Mouse (Mus musculus) limb, embryonic 13.5 days (tissue): ENCODE data around the gene Zfand6. TPM values are rescaled to one million over a fixed set of nuclear protein-coding genes. Genes with fewer than 3 reads are reported as not detected.

Experiments used
- ATAC-seq: fragments of 200-750 bp; cut with Nextera tagmentation; 2 replicates; pipeline ENCODE4 v1.8.0; 2017; ENCODE audit warnings: low read depth, moderate number of reproducible peaks, moderate TSS enrichment; ENCODE audit not compliant: low FRiP score
- H3K27ac ChIP-seq: fragments of 300-500 bp; sonication (generic); 2 replicates; pipeline ENCODE4 v1.5.1; 2015; ENCODE audit warnings: inconsistent platforms, mild to moderate bottlenecking, moderate library complexity
- H3K27me3 ChIP-seq: fragments of 300-500 bp; sonication (generic); 2 replicates; pipeline ENCODE4 v1.6.1; 2015; ENCODE audit warnings: mild to moderate bottlenecking, inconsistent platforms
- H3K36me3 ChIP-seq: fragments of 300-500 bp; sonication (generic); 2 replicates; pipeline ENCODE4 v1.6.1; 2015; ENCODE audit warnings: inconsistent platforms, mild to moderate bottlenecking, moderate library complexity
- H3K4me1 ChIP-seq: fragments of 300-500 bp; sonication (generic); 2 replicates; pipeline ENCODE4 v1.6.1; 2015; ENCODE audit warnings: inconsistent platforms
- H3K4me2 ChIP-seq: fragments of 300-500 bp; sonication (generic); replicated peaks from 2 replicates; pipeline ENCODE4 v1.6.1; 2015; ENCODE audit warnings: inconsistent platforms, mild to moderate bottlenecking, moderate library complexity
- H3K4me3 ChIP-seq: fragments of 300-500 bp; sonication (generic); 2 replicates; pipeline ENCODE4 v1.5.1; 2015; ENCODE audit warnings: moderate library complexity, mild to moderate bottlenecking, inconsistent platforms
- H3K9ac ChIP-seq: fragments of 300-500 bp; sonication (generic); 2 replicates; pipeline ENCODE4 v1.6.1; 2015; ENCODE audit warnings: mild to moderate bottlenecking, inconsistent platforms
- H3K9me3 ChIP-seq: fragments of 300-500 bp; sonication (generic); 2 replicates; pipeline ENCODE4 v1.6.1; 2016; ENCODE audit warnings: inconsistent platforms
- WGBS: fragments of 180-500 bp; shearing (Covaris S2); methylation state at CpG from one replicate; pipeline ENCODE4 v1.1.7; 2015; 5-methylcytosine and 5-hydroxymethylcytosine counted together
- polyA plus RNA-seq: library from polyadenylated mRNA; unstranded; fragments of >200 nt; fragmentation: Nextera tagmentation; extraction: Ambion mirVana; gene quantifications from 2 replicates; pipeline ENCODE4 v1.2.1, GENCODE M21; 2015

Zfand6 gene
- polyA plus RNA-seq = 180 and 184 TPM in 2 replicates

DNA sequence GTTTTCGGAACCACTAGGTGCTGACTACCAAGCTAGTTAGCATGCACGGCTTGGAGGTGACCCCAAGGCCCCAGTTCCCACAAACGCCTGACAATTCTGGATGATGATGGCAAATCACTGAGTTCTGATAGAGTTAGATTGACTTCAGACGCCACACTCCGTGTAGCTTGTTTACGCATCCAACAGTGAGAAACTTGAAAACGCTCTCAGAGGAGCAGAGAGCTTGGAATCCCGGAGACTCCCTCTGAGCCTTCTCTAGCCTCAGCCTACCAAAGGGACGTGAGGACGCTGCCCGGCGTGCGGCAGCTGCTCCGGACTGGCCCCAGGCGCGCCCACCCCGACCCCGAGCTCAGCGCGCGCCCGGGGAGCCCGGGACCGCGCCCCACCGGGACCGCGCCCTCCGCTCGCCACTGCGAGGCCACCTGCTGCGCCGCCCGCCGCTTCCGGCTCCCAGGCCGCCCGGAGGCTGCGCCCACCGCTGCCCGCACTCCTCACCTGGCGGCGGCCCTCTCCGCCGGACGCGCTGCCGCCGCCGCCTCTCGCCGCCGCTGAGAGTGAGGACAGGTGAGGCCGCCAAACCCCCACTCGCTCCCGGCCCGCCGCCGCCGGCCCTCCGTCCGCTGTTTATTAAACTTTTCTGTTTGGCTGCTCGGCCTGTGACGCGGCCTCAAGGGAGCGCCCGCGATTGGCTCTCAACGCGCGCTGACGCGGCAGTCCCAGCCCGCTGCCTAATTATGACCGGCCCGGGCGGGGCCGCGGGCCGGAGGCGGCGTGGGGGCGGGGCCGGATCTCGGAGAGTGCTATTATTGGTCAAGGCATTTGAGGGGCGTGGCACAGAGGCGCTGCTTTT, at the start of gene Zfand6:
TSS of gene Zfand6 (minus strand) at position 709 of the 850 bp plus-strand sequence.
- peaks cover 16% of the 10 kb centered on the region; the same call in 1 of the 2 replicates for H3K4me1 ChIP-seq
- WGBS = under 1% methylated on average over 59 of the region's 87 CpGs
- ATAC-seq = peak; percentile 99
- H3K4me2 ChIP-seq = peak within 1 kb of the TSS; percentile 75
- H3K27ac ChIP-seq = peak within 1 kb of the TSS; percentile 82
- peak within 1 kb of the TSS; percentile 83 for H3K4me3 ChIP-seq
- H3K9me3 ChIP-seq = no peaks in the 10 kb centered on the region
- peak within 1 kb of the TSS; percentile 86 for H3K9ac ChIP-seq
- no peaks in the 10 kb centered on the region for H3K36me3 ChIP-seq
- H3K27me3 ChIP-seq = no peaks in the 10 kb centered on the region

DNA sequence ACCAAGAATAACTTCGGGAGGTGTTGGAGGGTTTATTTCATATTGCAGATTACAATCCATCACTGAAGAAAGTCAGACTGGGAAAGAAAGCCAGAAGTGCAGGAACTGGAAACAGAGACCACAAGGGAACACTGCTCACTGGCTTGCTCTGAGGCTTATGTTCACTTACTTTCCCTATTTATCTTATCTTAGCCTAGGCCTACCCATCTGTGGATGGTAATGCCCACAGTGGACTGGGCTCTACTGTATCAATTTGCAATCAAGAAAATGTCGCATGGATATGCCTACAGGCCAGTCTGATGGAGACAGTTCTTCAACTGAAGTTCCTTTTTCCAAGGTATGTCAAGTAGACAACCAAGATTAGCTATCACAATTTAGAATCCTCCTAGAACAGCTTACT, 47.0 kb upstream of the Zfand6 start:
- ATAC-seq = no peak
- no peaks in the 10 kb centered on the region for H3K36me3 ChIP-seq
- H3K4me2 ChIP-seq = no peak overlapping the region
- no peaks in the 10 kb centered on the region for H3K9me3 ChIP-seq
- no peak overlapping the region for H3K4me3 ChIP-seq
- no peak overlapping the region for H3K9ac ChIP-seq
- WGBS = 88% methylated on average over 2 of the region's 2 CpGs
- no peak overlapping the region for H3K27ac ChIP-seq
- no peaks in the 10 kb centered on the region for H3K4me1 ChIP-seq
- H3K27me3 ChIP-seq = no peaks in the 10 kb centered on the region

DNA sequence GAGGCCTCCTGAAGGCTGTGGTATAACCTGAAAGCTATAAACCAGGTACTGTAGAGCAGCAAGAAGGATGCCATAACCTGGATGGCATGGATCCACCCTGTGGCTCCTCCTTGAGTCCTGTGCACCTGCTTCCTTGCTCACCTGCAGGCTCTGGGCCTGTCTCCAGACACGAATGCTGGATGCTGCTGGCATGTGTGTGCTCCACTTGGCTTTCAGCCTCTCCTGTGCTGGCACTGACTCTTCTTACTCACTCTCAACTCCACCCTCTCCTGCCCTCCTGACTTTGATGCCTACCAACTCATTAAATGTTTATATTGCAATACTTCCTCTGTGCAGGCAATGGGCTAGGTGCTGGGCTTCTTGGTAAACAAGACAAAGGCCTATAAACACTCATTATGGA, 43.3 kb upstream of the Zfand6 start:
- Histone ChIP-seq H3K4me1 (no peaks in the 10 kb centered on the region), H3K27ac (no peak overlapping the region), H3K36me3 (no peaks in the 10 kb centered on the region), H3K27me3 (no peaks in the 10 kb centered on the region), H3K4me3 (no peak overlapping the region), H3K9me3 (no peaks in the 10 kb centered on the region), H3K9ac (no peak overlapping the region), H3K4me2 (no peak overlapping the region)
- no peak for ATAC-seq
- WGBS = 74% methylated on average over 1 of the region's 1 CpGs

DNA sequence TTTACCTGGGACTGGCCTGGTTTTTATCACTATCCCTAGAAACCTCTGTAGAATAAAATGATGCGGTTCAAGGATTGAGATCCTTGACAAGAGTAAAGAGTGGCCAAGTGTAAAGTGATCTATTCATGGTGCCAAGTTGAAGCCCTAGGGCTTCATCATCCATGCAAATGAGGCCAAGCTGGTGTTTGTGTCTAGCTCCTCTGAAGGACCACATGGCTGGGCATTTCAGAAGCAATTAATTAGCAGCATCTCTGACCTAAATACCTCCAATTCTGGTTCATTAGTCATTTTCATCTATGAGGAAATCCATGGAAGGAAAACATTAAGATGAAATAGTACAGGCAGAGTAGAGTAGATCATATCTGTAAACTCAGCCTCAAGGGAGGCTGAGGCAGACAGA, 42.3 kb upstream of the Zfand6 start:
- no peak overlapping the region for H3K4me2 ChIP-seq
- no peaks in the 10 kb centered on the region for H3K4me1 ChIP-seq
- no peaks in the 10 kb centered on the region for H3K36me3 ChIP-seq
- no peaks in the 10 kb centered on the region for H3K27me3 ChIP-seq
- H3K4me3 ChIP-seq = no peak overlapping the region
- H3K9me3 ChIP-seq = no peaks in the 10 kb centered on the region
- no peak for ATAC-seq
- no peak overlapping the region for H3K27ac ChIP-seq
- 89% methylated on average over 1 of the region's 1 CpGs for WGBS
- H3K9ac ChIP-seq = no peak overlapping the region

DNA sequence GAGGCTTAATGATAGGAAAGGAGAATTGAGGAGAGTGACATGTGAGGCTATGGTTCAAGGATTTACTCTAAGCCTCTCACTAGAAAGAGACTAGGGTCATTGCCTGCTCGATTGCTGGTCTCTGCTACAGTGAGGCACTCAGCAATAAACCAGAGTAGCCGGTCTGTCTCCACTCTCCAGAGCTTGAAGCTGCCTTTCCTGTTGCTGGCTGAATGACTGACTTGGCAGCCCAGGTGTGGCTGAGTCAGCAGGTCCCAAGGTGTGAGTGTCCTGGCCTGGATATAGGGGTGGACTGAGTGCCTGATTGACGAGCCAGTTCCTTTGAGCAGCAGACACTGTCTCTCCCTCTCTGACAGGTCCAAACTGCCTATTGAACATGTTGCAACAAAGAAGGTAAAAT, 41.3 kb upstream of the Zfand6 start:
- Histone ChIP-seq H3K9me3 (no peaks in the 10 kb centered on the region), H3K4me2 (no peak overlapping the region), H3K4me1 (no peaks in the 10 kb centered on the region), H3K27ac (no peak overlapping the region), H3K36me3 (no peaks in the 10 kb centered on the region), H3K27me3 (no peaks in the 10 kb centered on the region), H3K4me3 (no peak overlapping the region), H3K9ac (no peak overlapping the region)
- ATAC-seq = no peak
- 55% methylated on average over 3 of the region's 3 CpGs for WGBS

DNA sequence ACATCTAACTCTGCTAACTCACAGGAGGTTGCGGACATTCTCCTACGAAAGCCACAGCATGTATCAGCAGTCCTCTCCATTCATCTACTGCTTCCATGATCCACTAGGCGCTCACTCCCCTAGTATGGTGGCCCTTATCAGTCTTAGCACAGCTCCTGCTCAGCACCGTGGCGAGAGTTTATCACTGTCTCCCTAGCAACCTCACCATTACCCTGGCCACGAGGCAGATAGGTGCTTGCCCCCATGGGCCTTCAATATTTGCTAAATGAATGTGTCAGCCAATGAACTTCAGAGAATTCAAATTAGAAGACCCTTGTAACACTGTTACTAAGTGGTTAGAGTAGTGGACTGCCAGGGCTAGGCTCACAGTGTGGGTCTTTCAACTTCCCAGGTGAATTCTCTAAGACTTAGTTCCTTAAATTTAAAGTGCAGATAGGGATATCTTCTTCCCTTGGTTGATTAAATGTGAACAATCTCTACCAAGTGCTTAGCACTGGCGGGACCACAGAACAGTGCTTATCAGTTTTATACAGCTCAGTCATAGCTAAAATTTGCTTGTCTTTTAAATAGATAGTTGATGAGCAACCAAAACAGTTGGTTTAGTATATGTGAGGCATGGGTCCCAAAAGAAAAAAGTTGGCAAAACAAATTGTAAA, 33.2 kb upstream of the Zfand6 start:
- no peak overlapping the region for H3K4me3 ChIP-seq
- no peaks in the 10 kb centered on the region for H3K4me1 ChIP-seq
- no peaks in the 10 kb centered on the region for H3K36me3 ChIP-seq
- ATAC-seq = no peak
- no peak overlapping the region for H3K9ac ChIP-seq
- no peaks in the 10 kb centered on the region for H3K9me3 ChIP-seq
- H3K27me3 ChIP-seq = no peaks in the 10 kb centered on the region
- no peak overlapping the region for H3K27ac ChIP-seq
- H3K4me2 ChIP-seq = no peak overlapping the region
- 72% methylated on average over 7 of the region's 7 CpGs for WGBS

DNA sequence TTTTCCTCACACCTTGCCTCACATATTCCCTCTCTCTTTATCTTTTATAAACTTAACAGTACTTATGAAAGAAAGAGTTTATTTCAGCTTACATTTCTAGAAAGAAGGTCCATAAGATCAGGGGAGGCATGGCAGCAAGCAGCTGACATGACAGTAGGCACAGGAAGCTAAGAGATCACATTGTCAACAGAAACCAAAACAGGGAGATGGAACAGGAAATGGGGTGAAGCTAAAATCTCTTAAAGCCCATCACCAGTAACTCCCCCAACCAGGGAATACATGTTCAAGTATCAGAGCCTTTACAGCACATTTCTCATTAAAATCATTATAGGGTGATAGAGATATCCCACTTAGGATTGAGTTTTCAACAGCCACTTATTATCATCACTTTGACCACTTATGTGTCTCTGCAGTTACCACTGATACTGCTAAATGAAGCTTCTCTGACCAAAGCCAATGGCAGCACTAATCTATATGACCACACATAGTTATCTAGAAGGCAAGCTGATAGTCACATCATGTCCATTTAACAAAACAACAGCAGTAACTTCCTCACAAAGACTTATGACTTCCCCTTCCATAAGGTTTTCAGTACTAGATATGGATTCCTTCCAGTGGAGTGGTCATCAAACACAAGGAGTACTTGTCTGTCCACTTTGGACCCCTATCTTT, 20.7 kb upstream of the Zfand6 start:
- Histone ChIP-seq H3K27me3 (no peaks in the 10 kb centered on the region), H3K4me2 (no peak overlapping the region), H3K36me3 (no peaks in the 10 kb centered on the region), H3K27ac (no peak overlapping the region), H3K4me3 (no peak overlapping the region), H3K4me1 (no peaks in the 10 kb centered on the region), H3K9me3 (no peaks in the 10 kb centered on the region), H3K9ac (no peak overlapping the region)
- ATAC-seq = no peak

DNA sequence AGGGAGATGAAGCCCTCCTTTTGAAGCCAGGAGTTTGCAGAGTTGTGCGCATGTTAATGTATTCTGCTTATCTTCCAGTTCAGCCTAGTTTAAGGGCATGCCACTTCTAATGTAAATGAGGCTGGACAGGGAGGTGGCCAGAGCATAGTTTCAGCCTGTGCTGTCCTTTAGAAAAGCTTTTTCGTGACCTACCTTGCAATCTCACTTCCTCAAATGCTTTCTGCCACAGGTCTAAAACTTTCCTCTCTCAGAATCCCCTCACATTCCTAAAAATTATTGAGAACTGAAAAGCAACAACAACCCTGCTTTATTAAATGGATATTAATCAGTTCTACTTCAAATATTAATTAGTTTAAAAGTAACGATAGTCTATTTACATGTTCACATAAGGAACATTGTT, 17.1 kb upstream of the Zfand6 start:
- no peak overlapping the region for H3K4me2 ChIP-seq
- H3K4me3 ChIP-seq = no peak overlapping the region
- no peak for ATAC-seq
- no peaks in the 10 kb centered on the region for H3K27me3 ChIP-seq
- 89% methylated on average over 3 of the region's 3 CpGs for WGBS
- no peaks in the 10 kb centered on the region for H3K36me3 ChIP-seq
- H3K9me3 ChIP-seq = no peaks in the 10 kb centered on the region
- H3K27ac ChIP-seq = no peak overlapping the region
- no peak overlapping the region for H3K9ac ChIP-seq
- no peaks in the 10 kb centered on the region for H3K4me1 ChIP-seq

DNA sequence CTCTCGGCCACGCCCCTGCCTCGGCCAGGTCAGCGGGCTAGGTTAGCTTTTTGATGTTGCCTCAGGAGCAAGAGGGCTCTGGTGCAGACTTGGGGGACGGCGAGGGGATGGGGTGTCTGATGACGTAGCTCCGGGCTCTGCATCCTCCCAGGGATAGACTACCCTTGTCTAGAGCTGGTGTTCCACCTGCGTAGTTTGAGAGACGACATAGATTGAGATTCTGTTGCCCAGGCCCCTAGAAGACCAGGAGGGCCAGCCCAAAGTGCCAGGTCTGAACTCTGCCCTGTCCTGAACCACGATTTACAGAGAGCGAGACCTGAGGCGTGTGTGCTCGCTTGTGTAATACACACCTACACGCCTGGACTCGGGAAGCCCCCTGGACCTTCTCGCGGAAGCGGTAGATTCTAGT, 346 bp upstream of the Zfand6 start:
- H3K4me1 ChIP-seq = peaks cover 16% of the 10 kb centered on the region; the same call in 1 of the 2 replicates
- H3K9ac ChIP-seq = peak overlapping the region; percentile 58
- H3K36me3 ChIP-seq = no peaks in the 10 kb centered on the region
- no peaks in the 10 kb centered on the region for H3K9me3 ChIP-seq
- no peak for ATAC-seq
- H3K4me3 ChIP-seq = peak overlapping the region; percentile 83
- no peaks in the 10 kb centered on the region for H3K27me3 ChIP-seq
- H3K27ac ChIP-seq = no peak overlapping the region
- WGBS = 4% methylated on average over 19 of the region's 19 CpGs
- H3K4me2 ChIP-seq = peak overlapping the region; percentile 75

DNA sequence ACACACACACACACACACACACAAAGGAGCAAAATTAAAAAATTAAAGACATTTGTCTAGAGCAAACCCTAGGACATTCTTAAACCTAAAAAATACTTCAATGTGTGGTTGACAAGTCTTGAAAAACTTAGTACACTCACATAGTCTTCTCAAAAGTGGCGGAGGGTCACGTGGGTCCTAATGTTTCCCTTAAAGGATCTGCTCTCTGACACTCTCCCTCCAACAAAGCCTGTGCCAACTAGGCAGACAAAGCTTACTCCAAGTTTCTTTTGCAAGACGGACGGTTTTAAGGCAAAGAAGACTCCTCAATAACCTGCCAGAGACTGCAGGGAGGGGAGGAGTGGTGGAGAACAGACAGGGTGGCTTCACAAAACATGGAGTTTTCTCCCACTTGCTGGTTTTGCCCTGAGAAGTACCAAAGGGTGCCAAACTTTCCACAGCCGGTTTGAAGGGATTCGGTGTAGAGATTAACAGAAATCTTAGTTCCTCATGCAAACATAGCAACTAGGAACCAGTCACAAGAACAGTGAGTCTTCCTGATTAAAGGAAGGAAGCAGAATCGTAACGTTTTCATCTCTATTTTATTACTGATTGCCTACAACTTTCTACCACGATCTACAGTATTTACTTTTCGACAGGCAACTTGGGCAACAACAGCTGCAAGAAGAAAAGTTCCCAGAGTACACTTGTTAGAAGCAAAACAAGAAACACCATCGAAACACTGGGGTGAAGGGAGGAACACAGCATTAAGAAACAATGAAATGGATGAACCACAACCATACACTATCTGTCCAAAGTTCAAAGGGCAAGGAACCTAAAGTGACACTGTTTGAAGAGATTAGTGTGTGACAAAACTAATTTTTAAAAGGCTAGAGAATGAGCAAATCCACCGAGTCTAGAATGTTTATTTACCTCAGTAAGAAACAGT, 1.8 kb downstream of the Zfand6 start:
- no peaks in the 10 kb centered on the region for H3K27me3 ChIP-seq
- no peak for ATAC-seq

DNA sequence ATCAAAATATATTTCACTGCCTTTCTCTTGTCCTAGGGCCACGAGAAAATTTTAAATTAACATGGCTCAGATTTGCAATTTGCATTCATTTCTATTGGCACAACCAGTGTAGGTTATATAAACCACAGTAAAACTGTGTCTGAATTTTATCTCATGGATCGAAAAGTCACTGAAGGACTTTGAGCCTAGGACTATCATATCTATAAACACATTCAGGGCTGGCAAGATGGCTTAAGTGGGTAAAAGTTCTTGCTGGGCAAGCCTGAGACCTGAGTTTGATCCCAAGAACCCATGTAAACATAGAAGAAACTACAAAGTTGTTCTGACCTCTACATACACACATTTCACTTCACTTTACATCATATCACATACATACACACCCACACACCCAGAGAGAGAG, 3.4 kb downstream of the Zfand6 start:
- no peak overlapping the region for H3K9ac ChIP-seq
- 84% methylated on average over 2 of the region's 2 CpGs for WGBS
- H3K27me3 ChIP-seq = no peaks in the 10 kb centered on the region
- H3K27ac ChIP-seq = no peak overlapping the region
- H3K9me3 ChIP-seq = no peaks in the 10 kb centered on the region
- no peaks in the 10 kb centered on the region for H3K36me3 ChIP-seq
- no peak for ATAC-seq
- H3K4me2 ChIP-seq = no peak overlapping the region
- no peak overlapping the region for H3K4me3 ChIP-seq
- H3K4me1 ChIP-seq = peaks cover 16% of the 10 kb centered on the region; the same call in 1 of the 2 replicates

More for the DNA sequence above, 1.8 kb downstream of the Zfand6 start:
- H3K4me1 ChIP-seq = peaks cover 16% of the 10 kb centered on the region; the same call in 1 of the 2 replicates
- no peaks in the 10 kb centered on the region for H3K36me3 ChIP-seq
- 75% methylated on average over 12 of the region's 12 CpGs for WGBS
- peak overlapping the region; percentile 8; the same call in 1 of the 2 replicates for H3K9ac ChIP-seq
- H3K4me2 ChIP-seq = peak overlapping the region; percentile 75; the same call in 1 of the 2 replicates
- H3K4me3 ChIP-seq = no peak overlapping the region
- no peaks in the 10 kb centered on the region for H3K9me3 ChIP-seq
- no peak overlapping the region for H3K27ac ChIP-seq
